Mouse (Mus musculus) forebrain, embryonic 15.5 days (tissue): Measurements from ENCODE around the gene Evc2. TPM values are rescaled to one million over a fixed set of nuclear protein-coding genes. Genes with fewer than 3 reads are reported as not detected.
A peak's percentile ranks its signal among the peaks of the same experiment; 100 is the strongest.

Experiments
- ATAC-seq: fragments of 200-750 bp; cut with Nextera tagmentation; replicated peaks from 2 replicates; pipeline ENCODE4 v1.8.0; 2017; ENCODE audit warnings: mild to moderate bottlenecking, moderate TSS enrichment, moderate library complexity
- H3K27ac ChIP-seq: fragments of 300-500 bp; sonication (generic); replicated peaks from 2 replicates; pipeline ENCODE4 v1.5.1; 2015; ENCODE audit warnings: mild to moderate bottlenecking, inconsistent platforms
- H3K27me3 ChIP-seq: fragments of 300-500 bp; sonication (generic); 2 replicates; pipeline ENCODE4 v1.6.1; 2015; ENCODE audit warnings: inconsistent platforms
- H3K36me3 ChIP-seq: fragments of 300-500 bp; sonication (generic); 2 replicates; pipeline ENCODE4 v1.6.1; 2015; ENCODE audit warnings: mild to moderate bottlenecking, inconsistent platforms
- H3K4me1 ChIP-seq: fragments of 300-500 bp; sonication (generic); 2 replicates; pipeline ENCODE4 v1.6.1; 2015; ENCODE audit warnings: inconsistent platforms
- H3K4me2 ChIP-seq: fragments of 300-500 bp; sonication (generic); replicated peaks from 2 replicates; pipeline ENCODE4 v1.6.1; 2015; ENCODE audit warnings: mild to moderate bottlenecking, inconsistent platforms
- H3K4me3 ChIP-seq: fragments of 300-500 bp; sonication (generic); 2 replicates; pipeline ENCODE4 v1.5.1; 2015; ENCODE audit warnings: mild to moderate bottlenecking, inconsistent platforms
- H3K9ac ChIP-seq: fragments of 300-500 bp; sonication (generic); replicated peaks from 2 replicates; pipeline ENCODE4 v1.6.1; 2015; ENCODE audit warnings: mild to moderate bottlenecking, inconsistent platforms
- H3K9me3 ChIP-seq: fragments of 300-500 bp; sonication (generic); 2 replicates; pipeline ENCODE4 v1.6.1; 2016; ENCODE audit warnings: inconsistent platforms
- WGBS: fragments of 180-500 bp; shearing (Covaris S2); methylation state at CpG from one replicate; pipeline ENCODE4 v1.1.7; 2015; ENCODE audit warnings: mixed read lengths; 5-methylcytosine and 5-hydroxymethylcytosine counted together
- polyA plus RNA-seq: library from polyadenylated mRNA; unstranded; fragments of >200 nt; fragmentation: Nextera tagmentation; extraction: Ambion mirVana; gene quantifications from 2 replicates; pipeline ENCODE4 v1.2.1, GENCODE M21; 2015

Evc2 gene
- polyA plus RNA-seq, 1 experiment from 2014 or later, result 6.0 TPM

DNA sequence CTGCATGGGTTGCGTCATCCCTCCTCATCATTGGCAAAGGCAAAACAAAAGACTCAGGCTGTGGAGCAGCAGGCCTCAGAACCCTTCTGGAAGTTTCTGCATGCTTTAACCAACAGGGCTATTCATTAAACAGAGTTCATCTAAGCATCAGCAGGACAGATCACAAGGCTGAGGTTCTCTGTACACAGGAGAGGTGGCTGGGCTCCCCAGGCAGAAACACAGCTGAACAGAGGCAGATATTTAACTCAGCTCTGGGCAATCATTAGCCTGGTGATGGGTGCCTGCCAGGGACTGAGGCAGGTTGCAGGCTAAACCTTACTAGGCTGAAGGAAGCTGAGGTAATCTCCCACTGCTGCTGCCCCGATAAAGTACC lies 7.2 kb upstream of the Evc2 start:
- Histone ChIP-seq H3K27me3 (no peaks in the 10 kb centered on the region), H3K4me2 (no peak overlapping the region), H3K36me3 (no peaks in the 10 kb centered on the region), H3K4me1 (peaks cover 4% of the 10 kb centered on the region), H3K4me3 (no peak overlapping the region), H3K9me3 (no peaks in the 10 kb centered on the region), H3K9ac (no peak overlapping the region), H3K27ac (no peak overlapping the region)
- 89% methylated on average over 2 of the region's 2 CpGs for WGBS
- ATAC-seq, result no peak

DNA sequence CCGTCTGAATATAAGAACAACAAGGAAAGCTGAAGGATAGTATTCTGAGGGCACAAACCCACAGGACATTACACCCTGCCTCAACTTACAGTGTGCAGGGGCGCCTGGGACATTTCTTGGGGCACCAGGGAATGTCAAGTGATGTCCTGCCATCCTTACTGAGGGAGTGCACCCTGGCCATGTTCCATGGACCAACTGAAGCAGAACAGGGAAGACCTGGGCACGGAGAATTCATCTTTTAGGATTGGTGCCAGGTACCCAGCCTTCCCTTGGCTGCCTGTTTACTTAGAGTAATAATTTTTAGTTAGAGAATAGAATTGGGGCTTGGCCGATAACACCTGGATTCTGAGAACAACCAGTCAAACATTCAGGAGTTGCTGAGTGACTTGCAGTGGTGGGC lies 6.2 kb upstream of the Evc2 start:
- Histone ChIP-seq H3K4me2 (no peak overlapping the region), H3K4me3 (no peak overlapping the region), H3K27ac (no peak overlapping the region), H3K36me3 (no peaks in the 10 kb centered on the region), H3K27me3 (no peaks in the 10 kb centered on the region), H3K4me1 (peaks cover 14% of the 10 kb centered on the region), H3K9me3 (no peaks in the 10 kb centered on the region), H3K9ac (no peak overlapping the region)
- WGBS, result 82% methylated on average over 4 of the region's 4 CpGs
- no peak for ATAC-seq

- no peak for ATAC-seq
- Histone ChIP-seq H3K4me2 (no peak overlapping the region), H3K4me3 (no peak overlapping the region), H3K4me1 (peaks cover 38% of the 10 kb centered on the region), H3K9ac (no peak overlapping the region), H3K27me3 (no peaks in the 10 kb centered on the region), H3K9me3 (no peaks in the 10 kb centered on the region), H3K27ac (no peak overlapping the region), H3K36me3 (no peaks in the 10 kb centered on the region)
- 54% methylated on average over 3 of the region's 3 CpGs for WGBS
Measured at GRCm38 (mm10) chr5:37335061-37335460, 3.2 kb upstream of the Evc2 start.

DNA sequence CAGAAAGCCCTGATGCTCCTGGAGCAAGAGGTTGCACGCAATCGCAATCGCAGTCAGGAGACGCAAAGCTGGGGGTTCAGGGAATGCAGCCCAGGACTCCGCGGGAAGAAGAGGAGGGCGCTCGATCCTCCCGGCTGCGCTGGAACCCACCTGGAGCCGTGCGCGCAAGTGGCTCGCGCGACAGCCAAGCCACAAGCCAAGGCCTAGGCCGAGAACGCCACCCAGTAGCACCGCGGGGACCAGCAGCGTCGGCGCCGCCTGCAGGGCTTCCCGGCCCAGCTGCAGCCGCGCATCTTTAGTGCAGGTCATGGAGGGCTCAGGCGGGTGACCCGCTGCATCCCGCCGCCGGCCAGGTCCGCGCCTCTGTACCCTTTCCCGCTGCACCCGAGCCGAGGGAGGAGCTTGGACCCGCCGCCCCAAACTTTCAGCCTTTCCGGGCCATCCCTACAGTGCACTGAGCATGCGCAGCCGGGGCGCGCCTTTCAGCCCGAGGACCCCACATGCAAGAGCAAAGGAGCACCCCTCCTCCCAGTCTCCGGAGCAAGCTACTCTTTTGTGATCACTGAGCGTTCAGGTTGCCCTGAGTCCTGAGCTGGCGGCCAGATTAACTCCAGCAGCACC lies 1.7 kb upstream of the Evc2 start, which contains the start of gene Evc:
Gene Evc (minus strand): TSS at position 410 of the 621 bp plus-strand sequence.
- H3K9ac ChIP-seq, result peak within 1 kb of the TSS; percentile 63
- no peak within 1 kb of the TSS for H3K27ac ChIP-seq
- no peaks in the 10 kb centered on the region for H3K27me3 ChIP-seq
- peak within 1 kb of the TSS; percentile 79 for H3K4me3 ChIP-seq
- no peaks in the 10 kb centered on the region for H3K36me3 ChIP-seq
- ATAC-seq, result peak; percentile 76
- peaks cover 38% of the 10 kb centered on the region for H3K4me1 ChIP-seq
- peak within 1 kb of the TSS; percentile 100 for H3K4me2 ChIP-seq
- under 1% methylated on average over 48 of the region's 48 CpGs for whole genome bisulfite sequencing
- no peaks in the 10 kb centered on the region for H3K9me3 ChIP-seq

DNA sequence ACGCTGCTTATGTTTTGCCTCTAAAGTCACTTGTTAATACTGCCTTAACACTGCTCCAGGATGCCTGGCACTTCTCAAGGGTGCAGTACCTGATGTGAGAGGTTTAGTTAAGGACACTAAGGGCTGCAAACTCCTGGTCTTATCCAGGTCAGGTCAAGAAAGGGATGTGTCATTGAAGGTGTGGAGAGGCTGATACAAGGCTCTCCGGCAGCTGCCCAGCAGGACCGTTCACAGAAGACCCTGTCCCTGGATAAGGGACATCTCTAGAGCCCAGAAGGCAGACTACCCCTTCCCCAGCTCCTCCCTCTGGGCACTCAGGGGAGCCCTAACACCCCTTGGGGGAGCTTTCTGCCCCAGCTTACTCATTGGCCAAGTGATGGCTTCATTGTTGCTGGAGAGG lies 603 bp upstream of the Evc2 start:
- ATAC-seq, result no peak
- H3K4me1 ChIP-seq, result peaks cover 38% of the 10 kb centered on the region
- 79% methylated on average over 3 of the region's 3 CpGs for WGBS
- no peak overlapping the region for H3K4me3 ChIP-seq
- H3K4me2 ChIP-seq, result peak overlapping the region; percentile 77; the same call in 1 of the 2 replicates
- no peaks in the 10 kb centered on the region for H3K9me3 ChIP-seq
- H3K27me3 ChIP-seq, result no peaks in the 10 kb centered on the region
- no peak overlapping the region for H3K9ac ChIP-seq
- H3K36me3 ChIP-seq, result no peaks in the 10 kb centered on the region
- H3K27ac ChIP-seq, result no peak overlapping the region

DNA sequence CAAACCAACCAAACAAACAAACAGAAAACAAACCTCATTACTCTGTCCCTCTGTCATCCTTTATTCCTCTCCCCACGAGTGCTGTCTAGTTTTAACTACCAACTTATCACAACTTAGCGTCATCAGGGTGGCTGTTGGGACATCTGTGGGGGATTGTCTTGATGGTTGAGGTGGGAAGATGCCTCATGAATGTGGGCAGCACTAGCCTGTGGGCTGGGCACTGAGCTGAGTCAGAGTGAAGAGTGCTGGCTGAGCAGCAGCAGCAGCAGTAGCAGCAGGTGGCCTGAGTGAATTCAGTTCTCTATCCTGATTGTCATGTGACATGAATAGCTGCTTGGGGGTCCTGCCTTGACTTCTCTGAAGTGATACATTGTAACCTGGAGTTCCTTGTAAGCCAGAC lies 5.7 kb downstream of the Evc2 start:
- Histone ChIP-seq H3K27me3 (no peaks in the 10 kb centered on the region), H3K9me3 (no peaks in the 10 kb centered on the region), H3K4me1 (peaks cover 5% of the 10 kb centered on the region; the same call in 1 of the 2 replicates), H3K27ac (no peak overlapping the region), H3K36me3 (no peaks in the 10 kb centered on the region), H3K9ac (no peak overlapping the region), H3K4me2 (no peak overlapping the region), H3K4me3 (no peak overlapping the region)
- WGBS, result 90% methylated on average over 2 of the region's 2 CpGs
- no peak for ATAC-seq

- Histone ChIP-seq H3K4me3 (no peak overlapping the region), H3K27me3 (no peaks in the 10 kb centered on the region), H3K36me3 (0 out of 2 replicates have a peak, but pooled peaks cover 7% of the 10 kb centered on the region), H3K9ac (no peak overlapping the region), H3K27ac (no peak overlapping the region), H3K4me2 (no peak overlapping the region), H3K9me3 (no peaks in the 10 kb centered on the region), H3K4me1 (peaks cover 8% of the 10 kb centered on the region; the same call in 1 of the 2 replicates)
- ATAC-seq, result no peak
- WGBS, result 89% methylated on average over 2 of the region's 2 CpGs
Measured at GRCm38 (mm10) chr5:37351791-37352190, 13.5 kb downstream of the Evc2 start.

- Histone ChIP-seq H3K36me3 (0 out of 2 replicates have a peak, but pooled peaks cover 7% of the 10 kb centered on the region), H3K4me2 (no peak overlapping the region), H3K9me3 (no peaks in the 10 kb centered on the region), H3K27me3 (no peaks in the 10 kb centered on the region), H3K9ac (no peak overlapping the region), H3K4me3 (no peak overlapping the region), H3K4me1 (peaks cover 8% of the 10 kb centered on the region; the same call in 1 of the 2 replicates), H3K27ac (no peak overlapping the region)
- WGBS, result 88% methylated on average over 4 of the region's 4 CpGs
- no peak for ATAC-seq
Measured at GRCm38 (mm10) chr5:37354385-37354784, 16.1 kb downstream of the Evc2 start.

DNA sequence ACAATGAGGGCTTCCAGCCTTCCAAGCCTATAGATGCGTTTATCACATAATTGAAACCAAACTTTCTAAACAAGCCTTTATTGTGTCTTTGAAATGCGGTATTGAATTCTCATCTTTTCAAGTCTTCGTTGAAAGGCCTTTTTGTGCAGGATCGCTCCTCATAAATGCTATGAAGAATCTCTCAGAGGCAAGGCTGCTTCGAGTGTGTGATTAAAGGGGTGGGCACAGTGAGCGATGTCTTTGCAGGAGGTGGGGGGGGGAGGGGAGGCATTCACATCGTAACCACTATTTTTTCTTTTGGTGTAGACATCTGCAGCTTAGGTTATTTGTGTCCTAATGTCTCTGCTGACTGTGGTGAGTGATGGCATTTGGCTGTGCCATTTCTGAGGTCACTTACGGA lies 17.7 kb downstream of the Evc2 start:
- H3K4me2 ChIP-seq, result no peak overlapping the region
- WGBS, result 31% methylated on average over 8 of the region's 8 CpGs
- H3K27me3 ChIP-seq, result no peaks in the 10 kb centered on the region
- H3K4me1 ChIP-seq, result peaks cover 8% of the 10 kb centered on the region; the same call in 1 of the 2 replicates
- no peak overlapping the region for H3K4me3 ChIP-seq
- ATAC-seq, result 0 out of 2 replicates have a peak, but pooled peaks have one; percentile 29
- no peaks in the 10 kb centered on the region for H3K9me3 ChIP-seq
- H3K9ac ChIP-seq, result no peak overlapping the region
- H3K27ac ChIP-seq, result 0 out of 2 replicates have a peak overlapping the region, but pooled peaks have one; percentile 19
- H3K36me3 ChIP-seq, result 0 out of 2 replicates have a peak, but pooled peaks cover 7% of the 10 kb centered on the region

DNA sequence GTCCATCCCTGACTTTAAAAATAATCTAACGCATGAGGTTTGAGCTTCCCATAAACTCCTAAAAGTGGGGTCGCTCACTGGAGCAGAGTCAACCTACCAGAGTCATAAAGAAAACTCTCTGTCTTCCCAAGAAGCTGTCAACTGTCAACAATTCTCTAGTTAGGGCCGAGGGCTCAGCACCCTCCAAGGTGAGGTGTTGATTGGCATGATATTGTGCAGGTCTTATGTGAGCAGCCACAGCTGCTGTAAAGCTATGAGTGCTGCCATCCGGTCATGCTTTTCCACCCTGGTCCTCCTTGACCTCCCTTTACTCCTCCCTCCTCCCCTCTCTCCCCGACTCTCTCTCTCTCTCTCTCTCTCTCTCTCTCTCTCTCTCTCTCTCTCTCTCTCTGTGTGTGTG lies 24.3 kb downstream of the Evc2 start:
- Histone ChIP-seq H3K9ac (no peak overlapping the region), H3K4me1 (peaks cover 13% of the 10 kb centered on the region; the same call in 1 of the 2 replicates), H3K4me2 (no peak overlapping the region), H3K27me3 (no peaks in the 10 kb centered on the region), H3K36me3 (no peaks in the 10 kb centered on the region), H3K4me3 (no peak overlapping the region), H3K9me3 (no peaks in the 10 kb centered on the region), H3K27ac (no peak overlapping the region)
- ATAC-seq, result no peak
- 88% methylated on average over 5 of the region's 5 CpGs for WGBS

DNA sequence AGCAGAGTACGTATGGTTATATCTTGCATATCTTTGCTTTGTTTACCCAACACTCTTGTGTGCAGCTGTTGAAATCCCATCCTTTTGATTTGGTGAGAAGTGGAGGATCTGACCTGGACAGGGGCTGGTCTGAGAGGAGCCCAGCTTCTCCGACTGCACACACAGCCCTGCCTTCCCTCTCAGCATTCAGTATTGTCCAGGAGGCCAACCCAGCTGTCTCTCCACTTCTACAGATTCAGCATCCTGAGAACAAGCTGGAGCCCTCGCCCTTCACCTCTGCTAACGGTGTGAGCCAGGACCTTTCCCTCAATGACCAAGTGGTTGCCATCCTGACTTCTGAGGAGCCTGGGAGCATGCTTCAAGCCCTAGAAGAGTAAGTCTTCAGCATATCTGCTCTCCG lies 25.0 kb downstream of the Evc2 start:
- Histone ChIP-seq H3K36me3 (no peaks in the 10 kb centered on the region), H3K4me2 (no peak overlapping the region), H3K4me1 (peaks cover 13% of the 10 kb centered on the region; the same call in 1 of the 2 replicates), H3K9ac (no peak overlapping the region), H3K27ac (no peak overlapping the region), H3K9me3 (no peaks in the 10 kb centered on the region), H3K27me3 (no peaks in the 10 kb centered on the region), H3K4me3 (no peak overlapping the region)
- ATAC-seq, result no peak
- 88% methylated on average over 5 of the region's 5 CpGs for WGBS

DNA sequence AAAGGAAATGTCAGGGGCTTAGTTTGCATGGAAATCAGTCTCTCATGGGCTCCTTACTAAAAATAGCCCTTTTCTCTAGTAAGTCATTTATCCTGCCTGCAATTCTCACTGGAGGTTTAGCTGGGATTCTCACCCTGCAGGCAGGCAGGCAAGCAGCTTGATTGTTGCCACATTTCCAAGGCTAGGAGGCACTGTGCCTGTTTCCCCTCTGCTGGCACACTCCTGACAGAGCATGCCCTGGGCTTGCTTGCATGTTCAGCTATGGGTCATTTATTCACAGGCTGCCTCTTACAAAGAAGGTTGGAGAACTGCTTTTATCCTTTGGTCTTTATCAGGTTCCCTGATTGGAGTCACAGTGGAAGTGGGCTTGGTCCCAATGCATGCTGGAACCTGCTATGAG lies 27.5 kb downstream of the Evc2 start:
- no peak overlapping the region for H3K9ac ChIP-seq
- no peaks in the 10 kb centered on the region for H3K36me3 ChIP-seq
- H3K4me3 ChIP-seq, result no peak overlapping the region
- H3K9me3 ChIP-seq, result no peaks in the 10 kb centered on the region
- no peaks in the 10 kb centered on the region for H3K27me3 ChIP-seq
- ATAC-seq, result peak; percentile 42; the same call in 1 of the 2 replicates
- no peak overlapping the region for H3K4me2 ChIP-seq
- peak overlapping the region; percentile 12 for H3K27ac ChIP-seq
- peaks cover 13% of the 10 kb centered on the region; the same call in 1 of the 2 replicates for H3K4me1 ChIP-seq

- Histone ChIP-seq H3K4me3 (no peak overlapping the region), H3K4me1 (peaks cover 13% of the 10 kb centered on the region; the same call in 1 of the 2 replicates), H3K4me2 (no peak overlapping the region), H3K9ac (no peak overlapping the region), H3K9me3 (no peaks in the 10 kb centered on the region), H3K27me3 (no peaks in the 10 kb centered on the region), H3K36me3 (no peaks in the 10 kb centered on the region), H3K27ac (peak overlapping the region; percentile 11; the same call in 1 of the 2 replicates)
- WGBS, result 76% methylated on average over 8 of the region's 8 CpGs
- ATAC-seq, result 0 out of 2 replicates have a peak, but pooled peaks have one; percentile 26
Measured at GRCm38 (mm10) chr5:37368796-37369195, 30.5 kb downstream of the Evc2 start.
